Mouse (Mus musculus) C2C12 (cell line): Measurements from ENCODE around the gene D430041D05Rik.

ENCODE experiments used
- CTCF ChIP-seq: IDR thresholded peaks from one replicate; pipeline ENCODE4 v1.5.1; 2011; ENCODE audit not compliant: control insufficient read depth, insufficient read depth, insufficient read length
- MAX ChIP-seq: IDR thresholded peaks from one replicate; pipeline ENCODE4 v1.6.1; 2011; ENCODE audit warnings: mild to moderate bottlenecking, control low read depth
- USF1 ChIP-seq: IDR thresholded peaks from one replicate; pipeline ENCODE4 v1.6.1; 2011; ENCODE audit warnings: low read depth, mild to moderate bottlenecking, control low read depth, moderate library complexity

GRCm38 (mm10) chr2:104323351-104323750 lies 87.5 kb downstream of the D430041D05Rik start:
- TF ChIP-seq CTCF (no peak), MAX (no peak), USF1 (no peak)
